Mouse (Mus musculus): ENCODE data around the gene Slc7a12. TPM values are rescaled to one million over a fixed set of nuclear protein-coding genes. Genes with fewer than 3 reads are reported as not detected.

Slc7a12 gene
- not detected in 2 replicates for polyA plus RNA-seq (2014; fragmentation: Nextera tagmentation; extraction: Ambion mirVana)

DNA sequence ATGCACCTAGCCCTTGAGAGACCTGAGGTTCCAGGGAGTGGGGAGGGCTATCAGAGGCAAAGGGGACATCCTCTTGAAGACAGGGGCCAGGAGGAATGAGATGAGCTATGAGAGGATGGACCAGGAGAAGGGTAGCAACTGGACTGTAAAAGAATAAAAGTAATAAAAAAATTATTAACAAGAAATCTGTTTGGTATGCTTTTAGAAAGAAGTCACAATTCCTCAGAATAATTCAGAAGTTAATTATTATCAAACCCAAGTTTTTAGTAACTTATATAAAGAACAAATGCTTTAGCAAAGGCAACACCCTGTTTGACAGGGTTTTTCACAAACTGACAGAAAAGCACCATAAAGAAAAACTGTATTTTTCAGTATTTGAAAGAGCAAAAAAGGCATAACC is at the start of gene Slc7a12:
Gene Slc7a12, plus strand, starts transcription at position 301 of the 400 bp plus-strand sequence.
- H3K27me3 ChIP-seq (ENCODE audit: insufficient read depth, low read length): no peaks in the 10 kb centered on the region
- H3K4me2 ChIP-seq: no peak within 1 kb of the TSS
- no peak for DNase-seq
- no peak within 1 kb of the TSS for H3K4me3 ChIP-seq (ENCODE audit: low read depth, low read length)
- no peaks in the 10 kb centered on the region for H3K36me3 ChIP-seq (ENCODE audit: insufficient read depth)
- no peaks in the 10 kb centered on the region for H3K9me3 ChIP-seq (ENCODE audit: low read depth, low read length)
- H3K27ac ChIP-seq (ENCODE audit: low read depth): no peak within 1 kb of the TSS
- no peaks in the 10 kb centered on the region for H3K4me1 ChIP-seq (ENCODE audit: insufficient read depth)
- no peak for ATAC-seq (ENCODE audit: insufficient read depth)
- no peak for TF ChIP-seq CTCF (IDR thresholded peaks at IDR 0.05; ENCODE audit: low read depth)
- H3K9ac ChIP-seq: no peak within 1 kb of the TSS

GRCm38 (mm10) chr3:14432381-14432780 is 48.1 kb upstream of the Slc7a12 start:
- no peak overlapping the region for H3K4me2 ChIP-seq
- no peak overlapping the region for H3K27ac ChIP-seq (ENCODE audit: low read depth)
- H3K4me1 ChIP-seq (ENCODE audit: insufficient read depth): no peaks in the 10 kb centered on the region
- ATAC-seq (ENCODE audit: insufficient read depth) (no peak), DNase-seq (no peak)
- H3K4me3 ChIP-seq (ENCODE audit: low read depth, low read length): no peak overlapping the region
- no peaks in the 10 kb centered on the region for H3K27me3 ChIP-seq (ENCODE audit: insufficient read depth, low read length)
- no peaks in the 10 kb centered on the region for H3K36me3 ChIP-seq (ENCODE audit: insufficient read depth)
- no peak for TF ChIP-seq CTCF (IDR thresholded peaks at IDR 0.05; ENCODE audit: low read depth)
- 68% methylated on average over 1 of the region's 1 CpGs for WGBS
- H3K9me3 ChIP-seq (ENCODE audit: low read depth, low read length): no peaks in the 10 kb centered on the region
- no peak overlapping the region for H3K9ac ChIP-seq

DNA sequence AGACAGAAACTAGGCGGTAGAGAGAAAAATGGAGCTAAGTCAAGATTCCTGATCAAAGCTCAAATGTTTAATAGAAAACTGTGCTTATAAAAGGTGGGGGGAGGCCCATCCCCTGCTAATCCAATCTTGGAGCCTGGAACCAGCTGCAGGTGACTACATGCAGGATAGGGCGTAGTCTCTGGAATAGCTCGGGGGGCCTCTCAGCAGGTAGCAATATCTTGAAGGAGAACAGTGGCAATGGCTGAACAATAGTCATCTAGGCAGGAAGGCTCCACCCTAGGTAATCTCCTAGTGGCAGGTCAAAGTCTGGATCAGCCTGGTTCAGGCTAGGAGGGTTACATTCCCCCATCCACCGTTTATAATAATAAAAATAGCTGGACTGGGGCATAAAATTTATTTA is 34.5 kb upstream of the Slc7a12 start:
- ATAC-seq (ENCODE audit: insufficient read depth) (no peak), DNase-seq (no peak)
- Histone ChIP-seq H3K36me3 (ENCODE audit: insufficient read depth) (no peaks in the 10 kb centered on the region), H3K4me1 (ENCODE audit: insufficient read depth) (no peaks in the 10 kb centered on the region), H3K27ac (ENCODE audit: low read depth) (no peak overlapping the region), H3K9ac (no peak overlapping the region), H3K4me2 (no peak overlapping the region), H3K4me3 (ENCODE audit: low read depth, low read length) (no peak overlapping the region), H3K27me3 (ENCODE audit: insufficient read depth, low read length) (no peaks in the 10 kb centered on the region), H3K9me3 (ENCODE audit: low read depth, low read length) (no peaks in the 10 kb centered on the region)
- TF ChIP-seq CTCF (IDR thresholded peaks at IDR 0.05; ENCODE audit: low read depth): no peak
- 87% methylated on average over 4 of the region's 4 CpGs for WGBS

DNA sequence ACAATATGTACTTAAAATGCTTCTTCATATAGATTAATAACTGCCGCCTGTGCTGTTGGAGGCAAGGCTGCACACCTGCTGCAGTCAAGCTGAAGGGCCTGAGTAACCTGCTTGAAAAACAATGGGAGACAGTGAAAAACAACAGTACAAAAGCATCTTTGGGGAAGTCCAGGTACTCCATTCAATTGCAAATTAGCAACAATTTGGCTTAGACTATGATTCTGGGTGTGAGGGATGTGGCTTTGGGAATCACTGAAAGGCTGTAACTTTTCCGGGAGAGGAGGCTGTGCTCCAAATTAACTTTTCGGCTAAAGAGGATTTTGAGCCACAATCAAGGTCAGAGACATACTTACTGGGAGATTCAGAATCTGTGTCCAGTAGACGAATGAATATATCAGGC is 33.8 kb upstream of the Slc7a12 start:
- Histone ChIP-seq H3K9ac (no peak overlapping the region), H3K36me3 (ENCODE audit: insufficient read depth) (no peaks in the 10 kb centered on the region), H3K27ac (ENCODE audit: low read depth) (no peak overlapping the region), H3K4me1 (ENCODE audit: insufficient read depth) (no peaks in the 10 kb centered on the region), H3K4me2 (no peak overlapping the region), H3K9me3 (ENCODE audit: low read depth, low read length) (no peaks in the 10 kb centered on the region), H3K27me3 (ENCODE audit: insufficient read depth, low read length) (no peaks in the 10 kb centered on the region), H3K4me3 (ENCODE audit: low read depth, low read length) (no peak overlapping the region)
- 92% methylated on average over 4 of the region's 4 CpGs for WGBS
- TF ChIP-seq CTCF (IDR thresholded peaks at IDR 0.05; ENCODE audit: low read depth): no peak
- DNase-seq (no peak), ATAC-seq (ENCODE audit: insufficient read depth) (no peak)

Other genes starting within 250 kb of the Slc7a12 start
- 359 and 418 TPM in 2 replicates for gene 1810022K09Rik, start 130.6 kb downstream of the Slc7a12 start, polyA plus RNA-seq (2014; fragmentation: Nextera tagmentation; extraction: Ambion mirVana)
- 8.8 and 9.0 TPM in 2 replicates for gene Car13, start 161.0 kb downstream of the Slc7a12 start, polyA plus RNA-seq (2014; fragmentation: Nextera tagmentation; extraction: Ambion mirVana)